In the genomic region with DNA sequence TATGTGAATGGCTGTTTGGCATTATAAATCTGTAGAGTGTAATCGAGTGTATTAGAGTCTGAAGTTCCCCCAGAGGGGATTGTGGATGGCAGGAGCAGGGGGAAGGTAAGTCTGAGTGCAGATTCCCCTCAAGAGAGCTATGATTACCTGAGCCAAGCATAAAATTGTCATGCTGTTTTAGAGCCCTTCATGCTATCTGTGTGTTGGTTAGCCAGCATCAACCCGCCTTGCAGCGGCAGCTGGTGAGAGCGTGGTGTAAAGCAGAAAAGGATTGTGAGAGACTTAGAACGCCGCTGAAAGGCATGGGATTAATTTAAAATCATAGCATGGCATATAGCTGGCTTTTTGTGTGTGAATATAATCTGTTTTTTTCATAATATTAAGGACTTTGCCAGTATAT, we compare ENCODE assay signal across 12 mouse cellular contexts.
DNase-seq lines count a peak whose midpoint lies in the region; ATAC-seq and TF ChIP-seq lines count a peak whose summit lies in the region.
"Had no signal": no experiment of that assay in that cellular context is flagged by ENCODE, and none has a peak within 500 bp of the region (broad histone marks: within the 10 kb centered on the region; RNA-seq: fewer than 3 reads in every experiment).

No protein-coding gene starts in this region.

- ATAC-seq in frontal cortex, adult (ENCODE audit: low TSS enrichment): peak; percentile 64
- no peak for ATAC-seq in midbrain, embryonic 14.5 days (ENCODE audit: low FRiP score, low TSS enrichment)
- ATAC-seq in forebrain, postnatal 0 days: peak; percentile 83

- no peaks in the 10 kb centered on the region for H3K36me3 ChIP-seq in midbrain, embryonic 14.5 days (ENCODE audit: control insufficient read depth, insufficient read depth, low read length)
- H3K36me3 ChIP-seq in midbrain, embryonic 10.5 days: no peaks in the 10 kb centered on the region
- H3K36me3 ChIP-seq in forebrain, postnatal 0 days (ENCODE audit: insufficient read depth): no peaks in the 10 kb centered on the region

- 69% methylated on average over 6 of the region's 6 CpGs for WGBS in midbrain, embryonic 14.5 days
- WGBS in midbrain, embryonic 10.5 days: 93% methylated on average over 6 of the region's 6 CpGs
- 43% methylated on average over 6 of the region's 6 CpGs for WGBS in forebrain, postnatal 0 days

- H3K9me3 ChIP-seq in midbrain, embryonic 14.5 days (ENCODE audit: control insufficient read depth, low read length): no peaks in the 10 kb centered on the region
- no peaks in the 10 kb centered on the region for H3K9me3 ChIP-seq in midbrain, embryonic 10.5 days (replicated peaks)
- no peaks in the 10 kb centered on the region for H3K9me3 ChIP-seq in forebrain, postnatal 0 days (ENCODE audit: low read length)

- TF ChIP-seq CTCF in forebrain, postnatal 0 days (IDR thresholded peaks at IDR 0.05; ENCODE audit: low read depth): no peak

- 0 out of 2 replicates have a peak overlapping the region, but pooled peaks have one; percentile 37 for H3K27ac ChIP-seq in midbrain, embryonic 14.5 days (replicated peaks; ENCODE audit: low read depth, low read length)
- H3K27ac ChIP-seq in midbrain, embryonic 10.5 days (replicated peaks): no peak overlapping the region
- H3K27ac ChIP-seq in forebrain, postnatal 0 days (ENCODE audit: low read depth, low read length): peak overlapping the region; percentile 72

- H3K4me1 ChIP-seq in midbrain, embryonic 14.5 days (ENCODE audit: control insufficient read depth, insufficient read depth, low read length): 0 out of 2 replicates have a peak, but pooled peaks cover 12% of the 10 kb centered on the region
- 0 out of 2 replicates have a peak, but pooled peaks cover 4% of the 10 kb centered on the region for H3K4me1 ChIP-seq in midbrain, embryonic 10.5 days
- H3K4me1 ChIP-seq in forebrain, postnatal 0 days (ENCODE audit: insufficient read depth): peaks cover 21% of the 10 kb centered on the region

- no peak overlapping the region for H3K4me3 ChIP-seq in midbrain, embryonic 14.5 days (replicated peaks; ENCODE audit: low read depth, low read length)
- no peak overlapping the region for H3K4me3 ChIP-seq in midbrain, embryonic 10.5 days
- no peak overlapping the region for H3K4me3 ChIP-seq in forebrain, postnatal 0 days (ENCODE audit: low read depth, low read length)
- H3K4me3 ChIP-seq: erythroblast, embryonic 14.5 days had no signal

- no peaks in the 10 kb centered on the region for H3K27me3 ChIP-seq in midbrain, embryonic 14.5 days (ENCODE audit: control insufficient read depth, insufficient read depth, low read length)
- H3K27me3 ChIP-seq in midbrain, embryonic 10.5 days (ENCODE audit: low read depth, poor library complexity, severe bottlenecking): no peaks in the 10 kb centered on the region
- no peaks in the 10 kb centered on the region for H3K27me3 ChIP-seq in forebrain, postnatal 0 days (ENCODE audit: insufficient read depth, low read length)

- H3K9ac ChIP-seq in midbrain, embryonic 14.5 days (replicated peaks; ENCODE audit: low read length): no peak overlapping the region
- no peak overlapping the region for H3K9ac ChIP-seq in forebrain, postnatal 0 days

- no peak for DNase-seq in frontal cortex, postnatal 25 days (ENCODE audit: low spot score in 2 of 2)
- peak; percentile 42 for DNase-seq in midbrain, embryonic 14.5 days
- DNase-seq in midbrain, embryonic 10.5 days (ENCODE audit: low spot score): no peak
- DNase-seq in forebrain, postnatal 0 days: peak; percentile 74
- peak; percentile 13 for DNase-seq in right cerebral cortex, postnatal 14 days
- DNase-seq in lung, postnatal 4 days: no peak
- DNase-seq: cerebellum, adult 8-10 months; kidney, adult 8-10 months; kidney, postnatal 4 days; layer of hippocampus, postnatal 36 days had no signal

- no peak overlapping the region for H3K4me2 ChIP-seq in midbrain, embryonic 14.5 days (ENCODE audit: low read length)
- H3K4me2 ChIP-seq in forebrain, postnatal 0 days (ENCODE audit: low read depth): no peak overlapping the region

Comparison
In these comparisons a context has a peak if more than half of its experiments do, and no peak if none do; other contexts are left out.
1. DNase-seq: peak in midbrain, embryonic 14.5 days (single experiment), forebrain, postnatal 0 days (single experiment) and right cerebral cortex, postnatal 14 days (single experiment); none in frontal cortex, postnatal 25 days (0 of 2), midbrain, embryonic 10.5 days (single experiment) and lung, postnatal 4 days (0 of 2).